Mouse (Mus musculus) midbrain, embryonic 14.5 days (tissue): ENCODE data around the gene Prox1. TPM values are rescaled to one million over a fixed set of nuclear protein-coding genes. Genes with fewer than 3 reads are reported as not detected.

Experiments
- polyA plus RNA-seq: library from polyadenylated mRNA; unstranded; fragments of >200 nt; fragmentation: Nextera tagmentation; extraction: Ambion mirVana; gene quantifications from 2 replicates; pipeline ENCODE4 v1.2.1, GENCODE M21; 2014

Prox1 gene
- polyA plus RNA-seq, 1 experiment from 2014 or later = 10.7 TPM

Other genes with a start within 250 kb of the Prox1 start
- 63.9 and 69.5 TPM in 2 replicates for gene Smyd2, start 248.4 kb downstream of the Prox1 start, polyA plus RNA-seq